Mouse (Mus musculus): Measurements from ENCODE around the gene Kif1c. TPM values are rescaled to one million over a fixed set of nuclear protein-coding genes. Genes with fewer than 3 reads are reported as not detected.
A peak's percentile ranks its signal among the peaks of the same experiment; 100 is the strongest.

Kif1c gene
- total RNA-seq, 2 experiments from 2014 or later: 58.1 to 60.7 TPM

DNA sequence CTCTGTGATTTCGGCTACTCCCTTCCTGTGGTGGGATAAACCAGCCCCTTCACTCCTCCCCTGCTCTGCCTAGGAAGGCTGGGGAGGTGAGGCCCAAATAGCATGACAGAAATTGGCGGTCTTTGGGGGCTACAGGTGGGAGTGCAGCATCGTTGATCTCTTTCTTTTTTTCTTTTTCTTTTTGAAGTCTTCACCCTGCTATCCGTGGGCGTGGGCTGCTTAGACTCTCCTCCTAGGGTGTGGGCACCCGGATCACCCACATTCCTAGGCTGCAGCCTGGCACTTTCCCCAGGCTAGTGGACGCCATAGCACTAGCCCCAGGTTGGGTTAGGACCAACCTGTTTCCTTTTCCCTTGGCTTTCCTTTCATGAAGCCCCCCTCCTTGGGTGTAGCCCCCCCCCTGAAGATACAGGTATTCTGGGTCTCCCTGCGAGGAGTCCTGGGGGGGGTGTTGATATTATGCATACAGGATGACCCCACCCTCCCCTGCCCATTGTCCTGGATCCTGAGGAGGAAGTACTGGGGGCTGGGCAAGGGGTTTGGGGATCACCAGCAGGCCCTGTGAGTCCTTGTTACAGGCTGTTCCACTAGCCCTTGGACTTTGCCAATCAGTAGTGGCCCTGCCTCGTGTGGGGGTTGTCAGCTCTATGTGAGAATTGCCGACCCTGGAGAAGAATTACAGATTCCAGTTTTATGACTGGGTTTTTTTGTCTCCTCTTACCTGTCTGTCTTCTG lies 1.0 kb downstream of the Kif1c start:
- no peak for DNase-seq (ENCODE audit: extremely low spot score in 1 of 2, low spot score in 2 of 2)

GRCm38 (mm10) chr11:70701984-70702733 lies 1.8 kb downstream of the Kif1c start:
- DNase-seq (ENCODE audit: extremely low spot score in 1 of 2, low spot score in 2 of 2): no peak
- Histone ChIP-seq H3K4me3 (peak overlapping the region; percentile 79), H3K27ac (peak overlapping the region; percentile 99)
- TF ChIP-seq CTCF (IDR thresholded peaks at IDR 0.05): no peak
- intact Hi-C loops (cut with DNase I): loop anchor here (2.0 kb wide), 1 partner anchor 55 kb away; the partner anchor contains the start of genes Rnf167 and Slc25a11

More for the DNA sequence above, 1.0 kb downstream of the Kif1c start:
- intact Hi-C loops (cut with DNase I): loop anchor here (2.0 kb wide), 1 partner anchor 55 kb away; the partner anchor contains the start of genes Rnf167 and Slc25a11
- TF ChIP-seq CTCF (IDR thresholded peaks at IDR 0.05): no peak
- H3K27ac ChIP-seq: peak overlapping the region; percentile 99
- peak overlapping the region; percentile 79 for H3K4me3 ChIP-seq

DNA sequence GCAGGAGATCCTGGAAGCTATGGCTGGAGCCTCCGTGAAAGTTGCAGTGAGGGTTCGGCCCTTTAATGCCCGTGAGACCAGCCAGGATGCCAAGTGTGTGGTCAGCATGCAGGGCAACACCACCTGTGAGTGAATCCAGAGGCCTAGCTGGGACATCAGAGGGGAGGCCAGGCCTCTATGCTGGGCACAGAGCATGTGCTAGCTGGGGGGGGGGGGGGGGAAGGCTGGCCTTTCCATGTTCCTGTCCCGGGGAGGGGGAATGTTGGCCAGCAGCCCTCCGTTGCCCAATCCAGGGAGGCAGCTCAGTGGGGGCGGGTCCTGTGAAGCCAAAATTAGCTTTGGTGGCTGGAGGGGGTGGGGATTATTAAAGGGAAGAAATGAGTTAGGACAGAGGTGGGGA lies 2.4 kb downstream of the Kif1c start:
- no peak for DNase-seq (ENCODE audit: extremely low spot score in 1 of 2, low spot score in 2 of 2)
- no peak for TF ChIP-seq CTCF (IDR thresholded peaks at IDR 0.05)
- intact Hi-C loops (cut with DNase I): no loop called here
- Histone ChIP-seq H3K27ac (peak overlapping the region; percentile 99), H3K4me3 (peak overlapping the region; percentile 79)

- intact Hi-C loops (cut with DNase I): no loop called here
- no peak overlapping the region for H3K27ac ChIP-seq
- no peak for TF ChIP-seq CTCF (IDR thresholded peaks at IDR 0.05)
- H3K4me3 ChIP-seq: no peak overlapping the region
- no peak for DNase-seq (ENCODE audit: extremely low spot score in 1 of 2, low spot score in 2 of 2)
Measured at GRCm38 (mm10) chr11:70706127-70706526, 5.8 kb downstream of the Kif1c start.

- peak in 1 of 2 experiments; percentile 25 for DNase-seq (ENCODE audit: extremely low spot score in 1 of 2, low spot score in 2 of 2)
- no peak for TF ChIP-seq CTCF (IDR thresholded peaks at IDR 0.05)
- Histone ChIP-seq H3K27ac (no peak overlapping the region), H3K4me3 (no peak overlapping the region)
- intact Hi-C loops (cut with DNase I): loop anchor here (5.0 kb wide), 1 partner anchor 39 kb away; no protein-coding TSS in a partner anchor
Measured at GRCm38 (mm10) chr11:70711026-70711425, 10.7 kb downstream of the Kif1c start.

- no peak for TF ChIP-seq CTCF (IDR thresholded peaks at IDR 0.05)
- Histone ChIP-seq H3K27ac (no peak overlapping the region), H3K4me3 (no peak overlapping the region)
- DNase-seq (ENCODE audit: extremely low spot score in 1 of 2, low spot score in 2 of 2): no peak
- intact Hi-C loops (cut with DNase I): loop anchor here (5.0 kb wide), 1 partner anchor 41 kb away; no protein-coding TSS in a partner anchor
Measured at GRCm38 (mm10) chr11:70713222-70713621, 12.9 kb downstream of the Kif1c start.

GRCm38 (mm10) chr11:70715832-70716231 lies 15.5 kb downstream of the Kif1c start:
- H3K4me3 ChIP-seq: no peak overlapping the region
- no peak overlapping the region for H3K27ac ChIP-seq
- no peak for TF ChIP-seq CTCF (IDR thresholded peaks at IDR 0.05)
- DNase-seq (ENCODE audit: extremely low spot score in 1 of 2, low spot score in 2 of 2): no peak
- intact Hi-C loops (cut with DNase I): no loop called here

GRCm38 (mm10) chr11:70718481-70718880 lies 18.1 kb downstream of the Kif1c start:
- TF ChIP-seq CTCF (IDR thresholded peaks at IDR 0.05): no peak
- no peak overlapping the region for H3K4me3 ChIP-seq
- intact Hi-C loops (cut with DNase I): no loop called here
- H3K27ac ChIP-seq: no peak overlapping the region
- DNase-seq (ENCODE audit: extremely low spot score in 1 of 2, low spot score in 2 of 2): no peak

DNA sequence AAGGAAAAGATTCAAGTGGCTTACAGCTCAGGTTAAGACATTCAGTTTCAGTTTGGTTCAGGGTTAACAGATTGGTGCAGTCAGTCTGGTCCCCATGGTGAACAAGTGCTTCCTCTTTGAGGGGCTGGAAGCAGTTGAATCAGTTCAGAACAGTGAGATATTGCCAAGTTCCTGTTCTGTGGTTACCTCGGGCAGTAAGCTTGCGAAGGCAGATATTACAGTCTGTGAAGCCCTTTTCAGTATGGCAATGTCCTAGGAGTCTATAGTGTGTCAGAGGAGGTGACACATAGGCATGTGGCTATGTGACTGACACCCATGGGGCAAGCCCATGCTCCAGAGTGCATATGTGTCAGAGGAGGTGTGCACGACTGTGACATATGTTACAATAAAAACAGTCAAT lies 20.2 kb downstream of the Kif1c start:
- intact Hi-C loops (cut with DNase I): no loop called here
- no peak overlapping the region for H3K4me3 ChIP-seq
- no peak for DNase-seq (ENCODE audit: extremely low spot score in 1 of 2, low spot score in 2 of 2)
- no peak overlapping the region for H3K27ac ChIP-seq
- TF ChIP-seq CTCF (IDR thresholded peaks at IDR 0.05): no peak

DNA sequence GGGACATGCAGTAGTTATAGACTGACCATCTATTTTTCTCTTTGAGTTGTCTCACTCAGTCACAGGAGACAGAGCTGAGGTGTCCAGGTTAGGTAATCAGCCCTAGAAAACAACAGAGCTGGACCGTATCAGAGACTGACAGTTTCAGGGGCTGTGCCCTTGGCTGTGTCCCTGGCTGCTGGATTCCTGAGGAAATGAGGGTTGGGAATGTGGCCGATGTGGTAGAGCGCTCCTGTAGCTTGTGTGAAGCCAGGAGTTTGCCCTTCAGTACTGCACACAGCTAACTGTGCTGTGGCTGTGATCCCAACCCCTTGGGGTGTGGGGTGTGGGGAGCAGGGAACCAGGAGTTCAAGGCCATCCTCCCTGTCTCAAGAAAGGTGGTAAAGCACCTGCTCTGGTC lies 20.7 kb downstream of the Kif1c start:
- no peak for DNase-seq (ENCODE audit: extremely low spot score in 1 of 2, low spot score in 2 of 2)
- no peak for TF ChIP-seq CTCF (IDR thresholded peaks at IDR 0.05)
- Histone ChIP-seq H3K27ac (no peak overlapping the region), H3K4me3 (no peak overlapping the region)
- intact Hi-C loops (cut with DNase I): no loop called here

DNA sequence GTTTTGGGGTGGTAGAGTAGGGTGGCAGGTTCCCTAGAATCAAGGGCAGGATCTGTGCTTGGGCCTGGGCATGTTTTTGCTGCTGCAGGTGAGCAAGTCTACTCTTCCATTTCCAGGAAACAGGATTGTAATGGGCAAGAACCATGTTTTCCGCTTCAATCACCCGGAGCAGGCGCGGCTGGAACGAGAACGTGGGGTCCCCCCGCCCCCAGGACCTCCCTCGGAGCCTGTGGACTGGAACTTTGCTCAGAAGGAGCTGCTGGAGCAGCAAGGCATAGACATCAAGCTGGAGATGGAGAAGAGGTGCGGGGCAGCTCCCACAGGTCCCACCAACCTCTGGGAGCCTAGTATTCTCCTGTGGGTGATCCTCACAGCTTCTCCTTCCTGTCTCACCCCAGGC lies 24.4 kb downstream of the Kif1c start:
- DNase-seq (ENCODE audit: extremely low spot score in 1 of 2, low spot score in 2 of 2): no peak
- intact Hi-C loops (cut with DNase I): no loop called here

DNA sequence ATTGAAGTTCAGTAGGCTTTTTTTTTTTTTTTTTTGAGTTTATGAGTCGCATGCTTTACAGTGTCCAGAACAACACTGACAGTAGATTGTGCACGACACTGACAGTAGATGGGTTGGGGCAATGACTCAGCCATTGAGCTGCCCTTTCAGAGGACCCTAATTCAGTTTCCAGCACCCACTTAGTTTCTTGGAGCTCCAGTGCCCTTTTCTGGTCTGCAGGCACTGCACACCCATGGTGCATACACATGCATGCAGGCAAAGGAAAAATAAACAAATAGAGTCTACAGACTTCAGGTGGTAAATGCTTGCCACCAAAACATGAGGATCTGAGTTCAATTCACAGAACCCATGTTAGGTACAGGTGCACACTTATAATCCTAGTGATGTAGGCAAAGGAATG lies 26.2 kb downstream of the Kif1c start:
- no peak overlapping the region for H3K27ac ChIP-seq
- TF ChIP-seq CTCF (IDR thresholded peaks at IDR 0.05): no peak
- no peak for DNase-seq (ENCODE audit: extremely low spot score in 1 of 2, low spot score in 2 of 2)
- intact Hi-C loops (cut with DNase I): no loop called here
- no peak overlapping the region for H3K4me3 ChIP-seq

More for the DNA sequence above, 24.4 kb downstream of the Kif1c start:
- Histone ChIP-seq H3K27ac (no peak overlapping the region), H3K4me3 (no peak overlapping the region)
- TF ChIP-seq CTCF (IDR thresholded peaks at IDR 0.05): no peak

All from left cerebral cortex, adult 2 months (tissue).